Mouse (Mus musculus) bone marrow, adult 2 months (tissue): ENCODE results near the gene Gtpbp8.

Experiments used
- CTCF ChIP-seq: fragments of 200-500 bp; IDR thresholded peaks from 2 replicates; pipeline ENCODE4 v1.5.1; 2011; ENCODE audit warnings: low read length, control low read depth; ENCODE audit not compliant: control insufficient read depth, insufficient read depth
- POLR2A ChIP-seq: fragments of 200-500 bp; IDR thresholded peaks from 2 replicates; pipeline ENCODE4 v1.6.1; 2011; ENCODE audit warnings: low read depth, mild to moderate bottlenecking, control low read depth, low read length, borderline replicate concordance; ENCODE audit not compliant: control insufficient read depth

DNA sequence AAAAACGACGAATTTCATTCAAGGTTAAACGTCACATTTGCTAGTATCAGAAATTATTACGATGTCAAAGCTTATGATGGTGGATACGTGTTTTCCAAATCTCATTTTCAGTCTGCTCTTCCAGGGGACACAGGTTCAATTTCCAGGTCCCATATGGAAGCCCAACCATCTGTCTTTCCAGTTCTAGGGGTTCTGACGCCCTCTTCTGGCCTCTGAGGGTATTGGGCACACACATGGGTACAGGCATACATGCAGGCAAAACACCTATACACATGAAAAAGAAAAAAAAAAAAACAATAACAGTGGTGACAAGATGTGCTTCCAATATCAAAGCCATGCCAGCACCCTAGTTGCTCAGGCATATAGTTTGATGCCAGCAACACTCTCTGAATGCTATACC is 52.5 kb downstream of the Gtpbp8 start:
- TF ChIP-seq CTCF (peak; percentile 13; the same call in 1 of the 2 replicates), POLR2A (no peak)
